Mouse (Mus musculus) CH12.LX (cell line): ENCODE data around the gene Tmem87b. TPM values are rescaled to one million over a fixed set of nuclear protein-coding genes. Genes with fewer than 3 reads are reported as not detected.

Experiments
- DNase-seq: peaks from one replicate; pipeline ENCODE4 v3.0.0-alpha.2; 2013; ENCODE audit errors: extremely low read depth
- H3K27ac ChIP-seq: 2 replicates; pipeline ENCODE4 v1.5.1; 2012; ENCODE audit warnings: low read depth, mild to moderate bottlenecking, control low read depth, moderate library complexity; ENCODE audit not compliant: insufficient read depth
- H3K27me3 ChIP-seq: replicated peaks from 2 replicates; pipeline ENCODE3; 2012; ENCODE audit warnings: inconsistent platforms
- H3K36me3 ChIP-seq, 2 experiments: replicated peaks in 1 of 2; 2 replicates each; pipeline versions ENCODE3 to v1.6.1; 2012; ENCODE audit warnings: inconsistent platforms in 1 of 2, low read length in 1 of 2, mild to moderate bottlenecking in 1 of 2, mixed read lengths in 1 of 2, moderate library complexity in 1 of 2; ENCODE audit not compliant: control insufficient read depth in 1 of 2, insufficient read depth in 1 of 2
- H3K4me1 ChIP-seq, 2 experiments: 2 replicates each; pipeline ENCODE4 v1.6.1; 2012; ENCODE audit warnings: inconsistent platforms in 1 of 2, moderate library complexity in 1 of 2; ENCODE audit not compliant: insufficient read depth in 2 of 2, control insufficient read depth in 1 of 2
- H3K4me2 ChIP-seq: 2 replicates; pipeline ENCODE4 v1.6.1; 2012; ENCODE audit warnings: low read depth, mild to moderate bottlenecking, control low read depth; ENCODE audit not compliant: poor library complexity, insufficient read depth, severe bottlenecking
- H3K4me3 ChIP-seq, 3 experiments: fragments of 150-350 bp in 1 of 3; sonication (generic) in 1 of 3; replicated peaks in 1 of 3; 2 replicates each; pipeline versions ENCODE3 to v1.5.1; 2011 to 2012; ENCODE audit warnings: low read depth in 2 of 3, low read length in 2 of 3, mild to moderate bottlenecking in 2 of 3, moderate library complexity in 2 of 3, control low read depth in 1 of 3, improper control_type of control experiment in 1 of 3, inconsistent platforms in 1 of 3, mixed read lengths in 1 of 3; ENCODE audit not compliant: poor library complexity in 1 of 3
- H3K79me2 ChIP-seq: replicated peaks from 2 replicates; pipeline ENCODE4 v1.6.1; 2012; ENCODE audit warnings: mild to moderate bottlenecking, moderate library complexity; ENCODE audit not compliant: control insufficient read depth, poor library complexity, insufficient read depth, severe bottlenecking; ENCODE audit errors: extremely low read depth
- H3K9ac ChIP-seq: 2 replicates; pipeline ENCODE4 v1.6.1; 2012; ENCODE audit warnings: low read depth, mild to moderate bottlenecking, control low read depth, moderate library complexity; ENCODE audit not compliant: insufficient read depth
- H3K9me3 ChIP-seq: replicated peaks from 2 replicates; pipeline ENCODE3; 2012; ENCODE audit warnings: low read length, inconsistent platforms, mixed read lengths
- CHD1 ChIP-seq: IDR thresholded peaks from 2 replicates; pipeline ENCODE4 v1.6.1; 2012; ENCODE audit warnings: low read depth, low read length, improper control_type of control experiment, inconsistent platforms
- CTCF ChIP-seq, 2 experiments: IDR thresholded peaks in 1 of 2; conservative IDR thresholded peaks in 1 of 2; 2 replicates each; pipeline ENCODE4 v1.5.1; 2011 to 2012; ENCODE audit warnings: low read depth in 2 of 2, low read length in 2 of 2, improper control_type of control experiment in 1 of 2, inconsistent platforms in 1 of 2, mild to moderate bottlenecking in 1 of 2, moderate library complexity in 1 of 2
- ELF1 ChIP-seq: IDR thresholded peaks from 2 replicates; pipeline ENCODE4 v1.6.1; 2014; ENCODE audit warnings: low read depth, mild to moderate bottlenecking, inconsistent platforms, low read length, improper control_type of control experiment
- EP300 ChIP-seq: IDR thresholded peaks from 2 replicates; pipeline ENCODE4 v1.6.1; 2011; ENCODE audit warnings: low read length, improper control_type of control experiment
- ETS1 ChIP-seq: conservative IDR thresholded peaks from 2 replicates; pipeline ENCODE4 v1.6.1; 2012; ENCODE audit warnings: low read depth, mild to moderate bottlenecking, inconsistent platforms, low read length, improper control_type of control experiment, moderate library complexity
- HCFC1 ChIP-seq: IDR thresholded peaks from 2 replicates; pipeline ENCODE4 v1.6.1; 2012; ENCODE audit warnings: low read depth, mild to moderate bottlenecking, inconsistent platforms, low read length, improper control_type of control experiment
- IRF4 ChIP-seq: IDR thresholded peaks from 2 replicates; pipeline ENCODE4 v1.6.1; 2014; ENCODE audit warnings: low read depth, mild to moderate bottlenecking, inconsistent platforms, low read length, improper control_type of control experiment
- JUND ChIP-seq: conservative IDR thresholded peaks from 2 replicates; pipeline ENCODE4 v1.6.1; 2011; ENCODE audit warnings: low read depth, low read length, improper control_type of control experiment
- MAZ ChIP-seq: IDR thresholded peaks from 2 replicates; pipeline ENCODE4 v1.6.1; 2012; ENCODE audit warnings: low read depth, mild to moderate bottlenecking, inconsistent platforms, low read length, improper control_type of control experiment, moderate library complexity
- MEF2A ChIP-seq: IDR thresholded peaks from 2 replicates; pipeline ENCODE4 v1.6.1; 2014; ENCODE audit warnings: low read depth, mild to moderate bottlenecking, inconsistent platforms, low read length, improper control_type of control experiment, borderline replicate concordance
- NELFE ChIP-seq: IDR thresholded peaks from 2 replicates; pipeline ENCODE4 v1.6.1; 2011; ENCODE audit warnings: low read depth, low read length, improper control_type of control experiment
- PAX5 ChIP-seq: IDR thresholded peaks from 2 replicates; pipeline ENCODE4 v1.6.1; 2012; ENCODE audit warnings: low read length, inconsistent platforms, mixed read lengths
- POLR2A ChIP-seq: IDR thresholded peaks from 2 replicates; pipeline ENCODE4 v1.6.1; 2011; ENCODE audit warnings: low read depth, mild to moderate bottlenecking, improper control_type of control experiment, low read length
- POLR2AphosphoS2 ChIP-seq: IDR thresholded peaks from 2 replicates; pipeline ENCODE4 v1.6.1; 2011; ENCODE audit warnings: low read depth, low read length, improper control_type of control experiment
- RAD21 ChIP-seq: IDR thresholded peaks from 2 replicates; pipeline ENCODE4 v1.6.1; 2011; ENCODE audit warnings: low read depth, mild to moderate bottlenecking, low read length, improper control_type of control experiment, moderate library complexity
- SIN3A ChIP-seq: IDR thresholded peaks from 2 replicates; pipeline ENCODE4 v1.6.1; 2012; ENCODE audit warnings: low read length, improper control_type of control experiment, inconsistent platforms
- SMC3 ChIP-seq: IDR thresholded peaks from 2 replicates; pipeline ENCODE4 v1.6.1; 2011; ENCODE audit warnings: low read depth, low read length, improper control_type of control experiment
- TBP ChIP-seq: conservative IDR thresholded peaks from 2 replicates; pipeline ENCODE4 v1.6.1; 2011; ENCODE audit warnings: low read depth, low read length, improper control_type of control experiment
- TCF12 ChIP-seq: IDR thresholded peaks from 2 replicates; pipeline ENCODE4 v1.6.1; 2014; ENCODE audit warnings: low read depth, mild to moderate bottlenecking, inconsistent platforms, low read length, improper control_type of control experiment
- UBTF ChIP-seq: IDR thresholded peaks from 2 replicates; pipeline ENCODE4 v1.6.1; 2012; ENCODE audit warnings: low read depth, mild to moderate bottlenecking, inconsistent platforms, low read length, improper control_type of control experiment, moderate library complexity
- USF1 ChIP-seq: IDR thresholded peaks from 2 replicates; pipeline ENCODE4 v1.6.1; 2014; ENCODE audit warnings: low read depth, mild to moderate bottlenecking, inconsistent platforms, low read length, improper control_type of control experiment
- USF2 ChIP-seq: conservative IDR thresholded peaks from 2 replicates; pipeline ENCODE4 v1.6.1; 2011; ENCODE audit warnings: low read depth, low read length, improper control_type of control experiment
- ZKSCAN1 ChIP-seq: IDR thresholded peaks from 2 replicates; pipeline ENCODE4 v1.6.1; 2012; ENCODE audit warnings: low read depth, inconsistent platforms, low read length, improper control_type of control experiment, borderline replicate concordance
- ZMIZ1 ChIP-seq: IDR thresholded peaks from 2 replicates; pipeline ENCODE4 v1.6.1; 2012; ENCODE audit warnings: low read depth, mild to moderate bottlenecking, inconsistent platforms, low read length, improper control_type of control experiment
- ZNF384 ChIP-seq: IDR thresholded peaks from 2 replicates; pipeline ENCODE4 v1.6.1; 2012; ENCODE audit warnings: low read depth, low read length, improper control_type of control experiment, inconsistent platforms
- dilution Hi-C: fragments of 300-500 bp; cut with MboI; formaldehyde crosslinking; loops from 2 replicates; pipeline ENCODE4 v1.14.3; 2020; ENCODE audit warnings: low sequenced_read_pairs; ENCODE audit not compliant: extremely low pct_unique_long_range_greater_than_20kb, extremely low pct_ligation_motif_present
- in situ Hi-C: fragments of 300-500 bp; cut with MboI; formaldehyde crosslinking; loops from 3 replicates; pipeline ENCODE4 v1.14.3; 2019; ENCODE audit warnings: low sequenced_read_pairs, low pct_ligation_motif_present, low pct_unique_long_range_greater_than_20kb, mixed read lengths
- polyA plus RNA-seq: library from polyadenylated mRNA; unstranded; fragments of >175 nt; gene quantifications from 2 replicates; pipeline ENCODE4 v1.2.1, GENCODE M21; 2012; ENCODE audit warnings: low read depth; ENCODE audit not compliant: insufficient read length
- total RNA-seq, 2 experiments: library from RNA; depleted of rRNA; stranded (reverse); fragments of 300-350 nt in 1 of 2; fragments of >200 nt in 1 of 2; gene quantifications; 2 replicates each; pipeline ENCODE4 v1.2.3; 2012 to 2014

Tmem87b gene
- total and polyA plus RNA-seq, 3 experiments = 5.3 to 6.6 (median 6.2) TPM

DNA sequence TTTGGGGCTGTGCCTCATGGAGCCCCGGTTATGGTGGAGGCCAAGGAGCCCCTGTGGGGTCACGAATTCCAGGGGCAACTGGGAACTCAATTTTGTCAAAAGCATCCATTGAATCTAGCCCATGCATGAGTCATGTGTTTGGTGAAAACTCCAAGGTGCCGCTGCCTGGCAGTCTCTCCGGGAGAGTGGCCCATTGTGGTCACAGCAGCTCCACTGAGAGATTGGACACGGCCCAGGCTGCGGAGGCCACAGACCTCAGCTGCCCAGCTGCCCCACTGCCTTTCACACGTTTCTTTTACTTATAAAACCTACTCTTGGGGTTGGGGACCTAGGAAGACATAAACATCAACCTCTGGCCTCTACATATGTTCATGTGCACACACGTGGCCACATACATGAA, 57.6 kb downstream of the Tmem87b start:
- Histone ChIP-seq H3K9me3 (no peaks in the 10 kb centered on the region), H3K4me3 (no peak overlapping the region), H3K4me1 (peaks cover 0 to 4% of the 10 kb centered on the region in 2 experiments; a peak in 3 of 4 replicates), H3K79me2 (no peaks in the 10 kb centered on the region), H3K27ac (no peak overlapping the region), H3K36me3 (no peaks in the 10 kb centered on the region), H3K4me2 (no peak overlapping the region), H3K27me3 (no peaks in the 10 kb centered on the region), H3K9ac (no peak overlapping the region)
- dilution Hi-C loops = no loop called here
- in situ Hi-C loops = no loop called here
- TF ChIP-seq CHD1 (no peak), POLR2A (no peak), MEF2A (no peak), ETS1 (no peak), EP300 (no peak), MAZ (no peak), IRF4 (no peak), PAX5 (no peak), ZKSCAN1 (no peak), USF1 (no peak), NELFE (no peak), JUND (no peak), ZMIZ1 (no peak), USF2 (no peak), RAD21 (no peak), ELF1 (no peak), TBP (no peak), ZNF384 (no peak), SIN3A (no peak), HCFC1 (no peak)
- DNase-seq = no peak

DNA sequence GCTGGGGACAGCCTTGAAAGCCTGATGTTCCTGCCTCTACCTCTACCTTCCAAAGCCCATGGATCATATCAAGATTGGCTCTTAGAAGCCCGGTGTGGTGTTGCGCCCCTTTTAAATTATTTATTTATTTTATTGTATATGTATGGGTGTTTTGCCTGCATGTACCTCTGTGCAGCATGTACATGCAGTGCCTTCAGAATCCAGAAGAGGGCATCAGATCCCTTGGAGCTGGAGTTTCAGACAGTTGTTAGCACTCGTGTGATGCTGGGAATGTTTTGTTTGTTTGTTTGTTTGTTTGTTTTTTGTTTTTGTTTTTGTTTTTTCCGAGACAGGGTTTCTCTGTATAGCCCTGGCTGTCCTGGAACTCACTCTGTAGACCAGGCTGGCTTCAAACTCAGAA, 63.3 kb downstream of the Tmem87b start:
- no peaks in the 10 kb centered on the region for H3K27me3 ChIP-seq
- no peaks in the 10 kb centered on the region for H3K9me3 ChIP-seq
- dilution Hi-C loops (no loop called here), in situ Hi-C loops (no loop called here)
- H3K27ac ChIP-seq = no peak overlapping the region
- no peak overlapping the region for H3K9ac ChIP-seq
- H3K79me2 ChIP-seq = no peaks in the 10 kb centered on the region
- H3K4me1 ChIP-seq = no peaks in the 10 kb centered on the region
- H3K36me3 ChIP-seq = no peaks in the 10 kb centered on the region
- no peak overlapping the region for H3K4me3 ChIP-seq
- no peak overlapping the region for H3K4me2 ChIP-seq
- TF ChIP-seq TCF12 (no peak), SMC3 (peak; percentile 32; the same call in 1 of the 2 replicates), CTCF (conservative IDR thresholded peaks at IDR 0.05 in 1 of 2, IDR thresholded peaks at IDR 0.05 in 1 of 2; ENCODE audit: low read depth in 2 of 2, low read length in 2 of 2) (peak in 1 of 2 experiments; percentile 41; a peak in 2 of 4 replicates), PAX5 (no peak), CHD1 (no peak), ELF1 (no peak), ZMIZ1 (no peak), POLR2AphosphoS2 (no peak), RAD21 (peak; percentile 34), UBTF (no peak)
- DNase-seq = peak; percentile 17
